Mouse (Mus musculus) left cerebral cortex, adult 11 months (tissue): ENCODE data around the gene Rcl1.
A peak's percentile ranks its signal among the peaks of the same experiment; 100 is the strongest.

Experiments
- DNase-seq: peaks from one replicate; pipeline ENCODE4 v3.0.0; 2022; ENCODE audit warnings: low spot score

The Rcl1 gene

GRCm38 (mm10) chr19:29100874-29101542, at the start of gene Rcl1:
TSS of gene Rcl1 (plus strand) at chr19:29101375.
- DNase-seq: peak; percentile 93

- DNase-seq: no peak
Observed at GRCm38 (mm10) chr19:29052786-29053185, 48.4 kb upstream of the Rcl1 start.

GRCm38 (mm10) chr19:29054594-29054993, 46.6 kb upstream of the Rcl1 start:
- no peak for DNase-seq

- no peak for DNase-seq
Observed at GRCm38 (mm10) chr19:29055469-29055868, 45.7 kb upstream of the Rcl1 start.

- DNase-seq: no peak
Observed at GRCm38 (mm10) chr19:29058741-29059140, 42.4 kb upstream of the Rcl1 start.

- DNase-seq: no peak
Observed at GRCm38 (mm10) chr19:29059688-29060087, 41.5 kb upstream of the Rcl1 start.

- no peak for DNase-seq
Observed at GRCm38 (mm10) chr19:29060299-29060698, 40.9 kb upstream of the Rcl1 start.

GRCm38 (mm10) chr19:29063009-29063408, 38.2 kb upstream of the Rcl1 start:
- DNase-seq: no peak

GRCm38 (mm10) chr19:29063577-29064363, 37.4 kb upstream of the Rcl1 start:
- peak; percentile 87 for DNase-seq

GRCm38 (mm10) chr19:29064451-29065102, 36.6 kb upstream of the Rcl1 start:
- DNase-seq: no peak

- DNase-seq: no peak
Observed at GRCm38 (mm10) chr19:29066981-29067471, 34.1 kb upstream of the Rcl1 start.

- no peak for DNase-seq
Observed at GRCm38 (mm10) chr19:29069195-29069594, 32.0 kb upstream of the Rcl1 start.

- no peak for DNase-seq
Observed at GRCm38 (mm10) chr19:29074802-29075201, 26.4 kb upstream of the Rcl1 start.

GRCm38 (mm10) chr19:29088628-29089027, 12.5 kb upstream of the Rcl1 start:
- DNase-seq: no peak

GRCm38 (mm10) chr19:29092194-29092593, 9.0 kb upstream of the Rcl1 start:
- DNase-seq: no peak

- DNase-seq: no peak
Observed at GRCm38 (mm10) chr19:29099106-29099505, 2.1 kb upstream of the Rcl1 start.

- DNase-seq: no peak
Observed at GRCm38 (mm10) chr19:29099596-29099995, 1.6 kb upstream of the Rcl1 start.

- DNase-seq: no peak
Observed at GRCm38 (mm10) chr19:29100261-29100660, 914 bp upstream of the Rcl1 start.

- no peak for DNase-seq
Observed at GRCm38 (mm10) chr19:29101591-29101990, 416 bp downstream of the Rcl1 start.

GRCm38 (mm10) chr19:29102098-29102497, 923 bp downstream of the Rcl1 start:
- DNase-seq: no peak

- DNase-seq: no peak
Observed at GRCm38 (mm10) chr19:29105816-29106215, 4.6 kb downstream of the Rcl1 start.

- DNase-seq: no peak
Observed at GRCm38 (mm10) chr19:29106261-29106660, 5.1 kb downstream of the Rcl1 start.

- DNase-seq: no peak
Observed at GRCm38 (mm10) chr19:29112662-29113061, 11.5 kb downstream of the Rcl1 start.
